Mouse (Mus musculus) limb, embryonic 11.5 days (tissue): ENCODE results near the gene Ttc29. TPM values are rescaled to one million over a fixed set of nuclear protein-coding genes. Genes with fewer than 3 reads are reported as not detected.

ENCODE experiments used
- ATAC-seq: fragments of 200-750 bp; cut with Nextera tagmentation; 2 replicates; pipeline ENCODE4 v1.8.0; 2017; ENCODE audit warnings: low read depth; ENCODE audit not compliant: insufficient number of reproducible peaks, low FRiP score, low TSS enrichment
- DNase-seq: peaks from one replicate; pipeline ENCODE4 v3.0.0-alpha.2; 2015; ENCODE audit warnings: low spot score
- H3K27ac ChIP-seq: fragments of 300-500 bp; sonication (generic); replicated peaks from 2 replicates; pipeline ENCODE4 v1.5.1; 2014; ENCODE audit warnings: low read depth, mild to moderate bottlenecking, low read length
- H3K27me3 ChIP-seq: fragments of 300-500 bp; sonication (generic); 2 replicates; pipeline ENCODE4 v1.6.1; 2014; ENCODE audit warnings: mild to moderate bottlenecking, low read length, mixed read lengths; ENCODE audit not compliant: control insufficient read depth, insufficient read depth
- H3K36me3 ChIP-seq: fragments of 300-500 bp; sonication (generic); 2 replicates; pipeline ENCODE4 v1.6.1; 2014; ENCODE audit warnings: mild to moderate bottlenecking, low read length, moderate library complexity, mixed read lengths; ENCODE audit not compliant: control insufficient read depth, insufficient read depth
- H3K4me1 ChIP-seq: fragments of 300-500 bp; sonication (generic); 2 replicates; pipeline ENCODE4 v1.6.1; 2014; ENCODE audit warnings: low read length, mixed read lengths; ENCODE audit not compliant: control insufficient read depth, insufficient read depth
- H3K4me2 ChIP-seq: fragments of 300-500 bp; sonication (generic); 2 replicates; pipeline ENCODE4 v1.6.1; 2014; ENCODE audit warnings: low read depth, mild to moderate bottlenecking, moderate library complexity; ENCODE audit not compliant: severe bottlenecking
- H3K4me3 ChIP-seq: fragments of 300-500 bp; sonication (generic); 2 replicates; pipeline ENCODE4 v1.5.1; 2014; ENCODE audit warnings: low read depth, low read length
- H3K9ac ChIP-seq: fragments of 300-500 bp; sonication (generic); 2 replicates; pipeline ENCODE4 v1.6.1; 2014; ENCODE audit warnings: mild to moderate bottlenecking, low read length
- H3K9me3 ChIP-seq: fragments of 300-500 bp; sonication (generic); 2 replicates; pipeline ENCODE4 v1.6.1; 2016; ENCODE audit warnings: low read length; ENCODE audit not compliant: control insufficient read depth
- WGBS: fragments of 180-500 bp; shearing (Covaris S2); extraction: QIAGEN DNeasy Blood & Tissue Kit; methylation state at CpG from one replicate; pipeline ENCODE4 v1.1.7; 2014; 5-methylcytosine and 5-hydroxymethylcytosine counted together
- polyA plus RNA-seq: library from polyadenylated mRNA; unstranded; fragments of >200 nt; fragmentation: Nextera tagmentation; extraction: Ambion mirVana; gene quantifications from 2 replicates; pipeline ENCODE4 v1.2.1, GENCODE M21; 2014

Ttc29 gene
- polyA plus RNA-seq, 1 experiment from 2014 or later = not detected

DNA sequence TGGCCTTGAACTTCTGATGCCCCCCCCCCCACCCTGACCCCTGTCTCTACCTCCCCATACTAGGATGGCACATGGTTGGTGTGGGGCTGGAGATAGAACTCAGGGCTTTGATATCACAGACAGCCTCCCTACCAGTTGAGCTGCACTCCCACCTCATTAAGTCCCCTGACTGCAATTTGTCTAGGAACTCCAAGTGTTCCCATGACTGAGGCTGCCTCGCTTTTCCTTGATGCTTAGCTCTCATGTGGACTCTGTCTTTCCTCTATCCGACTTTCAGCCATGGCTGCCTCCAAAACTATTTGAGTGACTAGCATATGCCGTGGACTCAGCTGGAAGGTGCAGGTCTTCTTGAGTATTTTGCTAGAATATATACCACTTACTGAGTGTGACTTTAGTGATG is 110.3 kb downstream of the Ttc29 start:
- no peak for DNase-seq
- no peaks in the 10 kb centered on the region for H3K9me3 ChIP-seq
- no peak overlapping the region for H3K4me3 ChIP-seq
- H3K36me3 ChIP-seq = no peaks in the 10 kb centered on the region
- H3K27ac ChIP-seq = no peak overlapping the region
- WGBS = 82% methylated on average over 3 of the region's 3 CpGs
- no peaks in the 10 kb centered on the region for H3K27me3 ChIP-seq
- no peak for ATAC-seq
- H3K4me2 ChIP-seq = no peak overlapping the region
- H3K4me1 ChIP-seq = no peaks in the 10 kb centered on the region
- no peak overlapping the region for H3K9ac ChIP-seq

DNA sequence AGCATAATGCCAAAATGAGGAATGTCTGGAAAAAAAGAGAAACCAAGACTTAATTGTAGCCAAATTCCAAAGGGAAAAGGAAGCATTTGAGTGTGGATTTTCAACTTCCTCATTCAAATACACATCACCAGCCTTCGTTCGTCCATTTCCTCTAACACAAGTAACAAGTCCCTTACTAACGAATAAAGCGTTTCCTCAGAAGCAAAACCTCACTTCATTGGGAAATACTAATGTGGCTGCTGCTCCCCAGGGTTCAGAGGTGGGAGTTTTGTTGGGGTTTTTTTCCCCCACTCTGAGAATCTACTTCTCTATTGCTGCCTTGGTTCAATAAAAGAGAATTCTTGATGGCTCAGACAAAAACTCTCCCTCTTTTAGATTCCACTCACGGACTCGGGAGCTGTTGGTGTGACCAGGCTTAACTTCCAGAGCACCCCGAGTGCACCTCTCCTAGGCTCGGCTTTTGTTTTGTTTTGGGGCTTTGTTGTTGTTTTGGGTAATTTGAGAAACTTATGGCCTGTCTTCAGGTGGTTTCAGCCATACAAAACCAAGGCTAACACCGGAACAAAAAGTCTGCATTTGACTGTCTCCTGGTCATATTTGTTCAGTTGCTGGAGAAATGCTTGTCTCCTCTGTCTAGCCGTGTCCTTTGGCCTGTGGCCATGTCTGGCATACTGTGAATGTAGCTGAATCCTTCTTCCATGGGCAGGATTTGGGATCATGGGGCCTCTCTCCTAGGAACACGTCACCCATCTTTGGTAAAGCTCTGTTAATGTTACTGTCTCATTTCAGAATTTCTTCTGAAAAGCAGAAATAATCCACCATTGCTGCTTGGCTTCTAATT is 127.8 kb downstream of the Ttc29 start:
- H3K9ac ChIP-seq = no peak overlapping the region
- H3K27ac ChIP-seq = no peak overlapping the region
- DNase-seq = no peak
- no peaks in the 10 kb centered on the region for H3K36me3 ChIP-seq
- H3K4me1 ChIP-seq = no peaks in the 10 kb centered on the region
- H3K4me3 ChIP-seq = no peak overlapping the region
- 69% methylated on average over 11 of the region's 11 CpGs for WGBS
- H3K9me3 ChIP-seq = no peaks in the 10 kb centered on the region
- ATAC-seq = no peak
- H3K4me2 ChIP-seq = no peak overlapping the region
- no peaks in the 10 kb centered on the region for H3K27me3 ChIP-seq

DNA sequence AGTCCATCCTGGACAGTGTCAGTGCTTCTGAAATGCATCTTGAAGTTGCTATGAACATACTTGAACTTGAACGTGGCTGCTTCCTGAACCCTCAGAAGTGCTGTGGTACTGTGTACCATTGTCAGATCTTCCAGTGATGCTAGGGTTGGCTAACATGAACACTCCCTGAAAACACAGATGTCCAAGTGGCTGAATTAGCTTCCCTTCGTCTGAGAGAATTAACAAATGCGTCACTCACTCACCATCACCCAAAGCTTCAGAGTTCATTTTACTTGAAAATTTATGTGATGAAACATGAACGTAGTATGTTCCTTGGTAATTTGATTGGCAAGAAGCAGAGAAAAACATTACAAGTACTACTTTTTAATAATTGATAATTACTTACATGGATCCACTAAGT is 129.1 kb downstream of the Ttc29 start:
- no peak overlapping the region for H3K4me3 ChIP-seq
- DNase-seq (no peak), ATAC-seq (no peak)
- 0 out of 2 replicates have a peak, but pooled peaks cover 4% of the 10 kb centered on the region for H3K4me1 ChIP-seq
- no peaks in the 10 kb centered on the region for H3K36me3 ChIP-seq
- no peaks in the 10 kb centered on the region for H3K9me3 ChIP-seq
- WGBS = 84% methylated on average over 4 of the region's 4 CpGs
- H3K9ac ChIP-seq = no peak overlapping the region
- no peak overlapping the region for H3K27ac ChIP-seq
- no peaks in the 10 kb centered on the region for H3K27me3 ChIP-seq
- no peak overlapping the region for H3K4me2 ChIP-seq

DNA sequence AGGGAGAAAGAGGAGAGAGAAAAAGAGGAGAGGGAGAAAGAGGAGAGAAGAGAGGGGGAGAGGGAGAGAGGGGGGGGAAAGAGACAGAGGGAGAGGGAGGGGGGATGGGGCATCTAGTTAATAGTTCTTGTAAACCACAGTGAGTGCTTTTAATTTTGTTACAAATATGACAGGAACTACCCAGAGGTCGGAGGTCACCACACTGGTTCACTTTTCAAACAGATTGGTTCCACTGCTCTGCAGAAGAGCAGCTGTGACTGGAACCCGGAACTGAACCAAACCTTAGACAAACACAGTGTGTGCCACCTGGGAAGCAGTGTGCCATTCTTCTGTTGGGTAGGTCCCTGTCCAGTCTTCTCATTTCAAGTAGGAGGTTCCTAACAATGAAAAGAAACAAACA is 130.9 kb downstream of the Ttc29 start:
- H3K4me1 ChIP-seq = 0 out of 2 replicates have a peak, but pooled peaks cover 4% of the 10 kb centered on the region
- no peaks in the 10 kb centered on the region for H3K9me3 ChIP-seq
- no peak overlapping the region for H3K4me2 ChIP-seq
- 52% methylated on average over 2 of the region's 2 CpGs for WGBS
- no peak overlapping the region for H3K9ac ChIP-seq
- H3K27me3 ChIP-seq = no peaks in the 10 kb centered on the region
- H3K36me3 ChIP-seq = no peaks in the 10 kb centered on the region
- no peak overlapping the region for H3K4me3 ChIP-seq
- ATAC-seq (no peak), DNase-seq (peak; percentile 27)
- H3K27ac ChIP-seq = no peak overlapping the region

DNA sequence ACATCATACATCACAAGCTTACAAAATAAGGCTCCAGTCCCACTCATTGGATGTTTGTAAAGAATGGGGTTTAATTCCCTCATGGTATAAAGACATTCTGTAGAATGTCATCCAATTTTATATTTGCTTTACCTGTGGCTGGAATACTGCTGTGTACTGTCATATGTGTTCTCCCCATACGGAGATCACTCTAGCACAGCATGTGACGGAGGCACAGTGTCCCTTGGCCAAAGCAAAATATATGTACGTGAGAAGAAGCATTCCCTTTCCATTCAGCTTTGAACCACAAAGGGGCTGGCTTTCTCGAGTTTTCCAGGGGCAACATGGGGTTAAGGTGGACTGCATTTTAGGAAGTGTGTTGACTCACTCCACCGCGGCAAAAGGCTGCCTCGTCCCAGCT is 132.6 kb downstream of the Ttc29 start:
- Histone ChIP-seq H3K4me3 (no peak overlapping the region), H3K9me3 (no peaks in the 10 kb centered on the region), H3K9ac (no peak overlapping the region), H3K27ac (no peak overlapping the region), H3K36me3 (no peaks in the 10 kb centered on the region), H3K27me3 (no peaks in the 10 kb centered on the region), H3K4me1 (0 out of 2 replicates have a peak, but pooled peaks cover 4% of the 10 kb centered on the region), H3K4me2 (0 out of 2 replicates have a peak overlapping the region, but pooled peaks have one; percentile 1)
- no peak for DNase-seq
- ATAC-seq = no peak
- 37% methylated on average over 7 of the region's 7 CpGs for WGBS

DNA sequence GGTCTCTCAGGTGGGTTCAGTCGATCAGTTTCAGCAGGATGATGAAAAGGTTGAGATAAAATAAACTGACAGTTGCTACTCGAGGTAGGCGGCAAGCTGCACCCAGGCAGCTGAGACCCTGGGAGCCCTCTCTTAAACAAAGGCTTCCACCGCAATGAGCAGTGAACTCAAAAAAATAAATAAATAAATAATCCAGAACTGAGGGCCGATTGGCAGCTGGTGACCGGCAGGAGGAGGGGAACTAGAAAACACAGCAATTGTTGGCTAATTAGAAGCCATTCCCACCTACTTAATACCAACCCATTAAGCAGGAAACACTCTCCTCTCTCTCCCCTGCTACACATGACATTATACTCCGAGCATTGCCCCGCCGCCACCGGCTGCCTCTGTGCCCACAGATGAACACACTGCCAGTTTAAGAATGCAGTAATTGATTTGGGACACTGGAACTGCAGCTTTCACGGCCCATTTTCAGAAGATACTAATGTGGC is 133.1 kb downstream of the Ttc29 start:
- DNase-seq (peak; percentile 45), ATAC-seq (no peak)
- H3K4me1 ChIP-seq = 0 out of 2 replicates have a peak, but pooled peaks cover 4% of the 10 kb centered on the region
- no peaks in the 10 kb centered on the region for H3K9me3 ChIP-seq
- no peak overlapping the region for H3K9ac ChIP-seq
- H3K27me3 ChIP-seq = no peaks in the 10 kb centered on the region
- no peak overlapping the region for H3K27ac ChIP-seq
- no peak overlapping the region for H3K4me3 ChIP-seq
- no peaks in the 10 kb centered on the region for H3K36me3 ChIP-seq
- WGBS = 21% methylated on average over 11 of the region's 11 CpGs
- H3K4me2 ChIP-seq = peak overlapping the region; percentile 1; the same call in 1 of the 2 replicates

DNA sequence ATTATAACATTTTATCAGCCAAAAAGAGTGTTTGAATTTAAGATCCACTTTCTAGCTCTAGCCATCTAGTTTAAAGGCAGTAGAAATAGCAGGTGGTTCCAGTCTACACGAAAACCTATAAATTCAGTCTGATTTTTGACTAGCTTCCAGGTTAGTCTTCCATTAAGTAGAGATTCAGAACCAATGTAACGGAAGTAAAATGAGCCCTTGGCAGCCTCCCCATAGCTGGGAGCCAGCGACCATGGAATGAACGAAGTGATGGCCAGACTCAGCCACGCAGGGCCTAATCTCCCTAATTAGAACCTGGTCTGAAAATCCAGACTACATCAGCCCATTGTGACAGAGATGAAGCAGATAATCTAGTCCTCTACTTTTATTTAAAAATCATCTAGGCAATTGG is 140.8 kb downstream of the Ttc29 start:
- no peak overlapping the region for H3K4me2 ChIP-seq
- no peak overlapping the region for H3K4me3 ChIP-seq
- H3K27ac ChIP-seq = no peak overlapping the region
- ATAC-seq = no peak
- 72% methylated on average over 5 of the region's 5 CpGs for WGBS
- no peaks in the 10 kb centered on the region for H3K36me3 ChIP-seq
- no peaks in the 10 kb centered on the region for H3K4me1 ChIP-seq
- H3K27me3 ChIP-seq = no peaks in the 10 kb centered on the region
- no peak overlapping the region for H3K9ac ChIP-seq
- no peak for DNase-seq
- no peaks in the 10 kb centered on the region for H3K9me3 ChIP-seq

DNA sequence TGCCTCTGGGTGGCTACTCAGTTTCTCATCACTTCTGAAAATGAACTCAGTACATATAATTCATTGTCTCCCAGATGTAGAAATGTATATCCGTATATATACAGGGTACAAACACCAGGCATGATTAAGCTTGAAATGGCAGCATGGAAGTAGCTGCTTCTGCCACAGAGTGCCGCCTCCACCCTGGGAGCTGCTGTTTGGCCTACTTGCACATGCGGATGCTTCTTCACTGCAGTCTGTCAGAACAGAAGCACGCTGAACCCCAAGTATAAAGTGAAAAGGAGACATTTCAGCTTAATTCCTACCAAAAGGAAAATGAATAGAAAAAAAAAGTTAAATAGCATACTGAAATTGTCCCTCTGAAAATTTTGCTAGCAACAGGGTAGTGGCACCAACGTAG is 141.7 kb downstream of the Ttc29 start:
- 87% methylated on average over 5 of the region's 5 CpGs for WGBS
- no peak for DNase-seq
- no peak overlapping the region for H3K9ac ChIP-seq

More for the DNA sequence above, 141.7 kb downstream of the Ttc29 start:
- no peak overlapping the region for H3K27ac ChIP-seq
- no peak overlapping the region for H3K4me2 ChIP-seq
- no peaks in the 10 kb centered on the region for H3K9me3 ChIP-seq
- no peak for ATAC-seq
- no peak overlapping the region for H3K4me3 ChIP-seq
- no peaks in the 10 kb centered on the region for H3K27me3 ChIP-seq
- no peaks in the 10 kb centered on the region for H3K4me1 ChIP-seq
- H3K36me3 ChIP-seq = no peaks in the 10 kb centered on the region
